Mouse (Mus musculus): Measurements from ENCODE around the gene Tuft1. TPM values are rescaled to one million over a fixed set of nuclear protein-coding genes. Genes with fewer than 3 reads are reported as not detected.
A peak's percentile ranks its signal among the peaks of the same experiment; 100 is the strongest.
"Not testable (repeated sequence)": the region's sequence is repeated elsewhere in the genome, so short reads cannot be mapped to it uniquely, and the experiment has no call there.

The Tuft1 gene
- polyA plus RNA-seq, 1 experiment from 2014 or later: 4.0 TPM

DNA sequence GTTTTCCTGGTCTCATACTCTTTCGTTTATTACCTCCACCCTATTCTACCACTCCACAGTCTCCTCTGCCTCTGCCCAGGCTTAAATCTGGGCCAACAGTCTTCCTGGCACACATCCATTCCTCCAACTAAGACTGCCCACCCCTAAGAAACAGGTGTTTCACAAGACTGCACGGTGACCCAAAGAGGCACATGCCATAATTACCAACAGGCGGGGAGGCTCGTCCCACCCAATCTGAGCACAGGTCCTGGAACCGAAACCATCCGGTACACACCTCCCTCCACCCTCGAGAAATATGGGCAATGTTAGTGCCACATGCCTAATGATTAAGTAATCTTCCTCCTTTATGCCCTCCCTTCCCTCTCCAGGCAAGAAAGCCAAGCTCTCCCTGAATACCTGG, 8.3 kb downstream of the Tuft1 start:
- Histone ChIP-seq H3K4me1 (ENCODE audit: control insufficient read depth, insufficient read depth, low read length) (peaks cover 11% of the 10 kb centered on the region), H3K27me3 (ENCODE audit: control insufficient read depth, insufficient read depth, low read length) (no peaks in the 10 kb centered on the region), H3K4me2 (ENCODE audit: low read depth, severe bottlenecking) (no peak overlapping the region), H3K27ac (replicated peaks; ENCODE audit: low read depth, low read length) (no peak overlapping the region), H3K36me3 (ENCODE audit: control insufficient read depth, insufficient read depth, low read length) (no peaks in the 10 kb centered on the region), H3K9ac (ENCODE audit: low read length) (no peak overlapping the region), H3K4me3 (ENCODE audit: low read depth, low read length) (no peak overlapping the region), H3K9me3 (ENCODE audit: control insufficient read depth, low read length) (no peaks in the 10 kb centered on the region)
- WGBS: 61% methylated on average over 7 of the region's 7 CpGs
- DNase-seq (ENCODE audit: low spot score) (no peak), ATAC-seq (ENCODE audit: insufficient number of reproducible peaks, low FRiP score, low TSS enrichment, low read depth) (no peak)

- DNase-seq (ENCODE audit: low spot score): peak; percentile 56
These were observed 9.7 kb downstream of the Tuft1 start for GRCm38 (mm10) chr3:94648755-94649590.

GRCm38 (mm10) chr3:94642495-94643162, 16.0 kb downstream of the Tuft1 start, which contains the start of gene Gm10972:
TSS of gene Gm10972 (plus strand) at chr3:94643112.
- not testable (repeated sequence) for H3K9me3 ChIP-seq (ENCODE audit: control insufficient read depth, low read length); DNase-seq (ENCODE audit: low spot score); H3K4me1 ChIP-seq (ENCODE audit: control insufficient read depth, insufficient read depth, low read length); H3K36me3 ChIP-seq (ENCODE audit: control insufficient read depth, insufficient read depth, low read length); ATAC-seq (ENCODE audit: insufficient number of reproducible peaks, low FRiP score, low TSS enrichment, low read depth); H3K9ac ChIP-seq (ENCODE audit: low read length); H3K27me3 ChIP-seq (ENCODE audit: control insufficient read depth, insufficient read depth, low read length); H3K4me2 ChIP-seq (ENCODE audit: low read depth, severe bottlenecking); H3K27ac ChIP-seq (replicated peaks; ENCODE audit: low read depth, low read length); H3K4me3 ChIP-seq (ENCODE audit: low read depth, low read length)
- WGBS: 94% methylated on average over 2 of the region's 2 CpGs

More at GRCm38 (mm10) chr3:94648755-94649590, 9.7 kb downstream of the Tuft1 start:
- WGBS: 28% methylated on average over 6 of the region's 6 CpGs
- Histone ChIP-seq H3K4me1 (ENCODE audit: control insufficient read depth, insufficient read depth, low read length) (peaks cover 11% of the 10 kb centered on the region), H3K27me3 (ENCODE audit: control insufficient read depth, insufficient read depth, low read length) (no peaks in the 10 kb centered on the region), H3K27ac (replicated peaks; ENCODE audit: low read depth, low read length) (peak overlapping the region; percentile 42; the same call in 1 of the 2 replicates), H3K4me2 (ENCODE audit: low read depth, severe bottlenecking) (no peak overlapping the region), H3K9me3 (ENCODE audit: control insufficient read depth, low read length) (no peaks in the 10 kb centered on the region), H3K36me3 (ENCODE audit: control insufficient read depth, insufficient read depth, low read length) (no peaks in the 10 kb centered on the region), H3K9ac (ENCODE audit: low read length) (no peak overlapping the region; the same call in 1 of the 2 replicates), H3K4me3 (ENCODE audit: low read depth, low read length) (no peak overlapping the region)
- peak; percentile 82 for ATAC-seq (ENCODE audit: insufficient number of reproducible peaks, low FRiP score, low TSS enrichment, low read depth)

GRCm38 (mm10) chr3:94629876-94630275, 28.8 kb downstream of the Tuft1 start:
- no peaks in the 10 kb centered on the region for H3K4me1 ChIP-seq (ENCODE audit: control insufficient read depth, insufficient read depth, low read length)
- 73% methylated on average over 3 of the region's 3 CpGs for WGBS
- H3K27me3 ChIP-seq (ENCODE audit: control insufficient read depth, insufficient read depth, low read length): no peaks in the 10 kb centered on the region
- H3K4me2 ChIP-seq (ENCODE audit: low read depth, severe bottlenecking): no peak overlapping the region
- H3K9ac ChIP-seq (ENCODE audit: low read length): no peak overlapping the region
- ATAC-seq (ENCODE audit: insufficient number of reproducible peaks, low FRiP score, low TSS enrichment, low read depth) (no peak), DNase-seq (ENCODE audit: low spot score) (no peak)
- H3K36me3 ChIP-seq (ENCODE audit: control insufficient read depth, insufficient read depth, low read length): no peaks in the 10 kb centered on the region
- H3K27ac ChIP-seq (replicated peaks; ENCODE audit: low read depth, low read length): no peak overlapping the region
- no peaks in the 10 kb centered on the region for H3K9me3 ChIP-seq (ENCODE audit: control insufficient read depth, low read length)
- no peak overlapping the region for H3K4me3 ChIP-seq (ENCODE audit: low read depth, low read length)

DNA sequence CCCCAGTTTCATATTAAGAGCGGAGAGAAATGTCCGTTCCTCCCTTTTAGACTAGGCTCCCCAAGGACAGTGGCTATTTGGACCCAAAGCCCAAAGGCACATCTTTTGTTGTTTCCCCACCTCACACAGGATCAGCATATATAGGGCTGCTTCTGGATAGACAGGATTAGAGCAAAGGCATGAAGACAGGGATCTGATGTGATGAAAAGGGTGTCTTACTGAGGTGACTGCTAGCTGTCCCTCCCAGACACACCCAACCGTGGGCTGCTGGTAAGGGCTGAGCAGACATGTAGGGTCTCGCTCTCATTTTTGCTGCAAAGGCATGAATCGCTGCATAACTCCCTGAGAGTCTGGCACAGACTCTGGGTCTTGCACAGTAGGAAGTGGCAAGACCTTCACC, 30.0 kb downstream of the Tuft1 start:
- Histone ChIP-seq H3K27ac (replicated peaks; ENCODE audit: low read depth, low read length) (no peak overlapping the region), H3K9ac (ENCODE audit: low read length) (no peak overlapping the region), H3K9me3 (ENCODE audit: control insufficient read depth, low read length) (no peaks in the 10 kb centered on the region), H3K4me1 (ENCODE audit: control insufficient read depth, insufficient read depth, low read length) (no peaks in the 10 kb centered on the region), H3K4me3 (ENCODE audit: low read depth, low read length) (no peak overlapping the region), H3K4me2 (ENCODE audit: low read depth, severe bottlenecking) (no peak overlapping the region), H3K27me3 (ENCODE audit: control insufficient read depth, insufficient read depth, low read length) (no peaks in the 10 kb centered on the region), H3K36me3 (ENCODE audit: control insufficient read depth, insufficient read depth, low read length) (no peaks in the 10 kb centered on the region)
- WGBS: 87% methylated on average over 5 of the region's 5 CpGs
- ATAC-seq (ENCODE audit: insufficient number of reproducible peaks, low FRiP score, low TSS enrichment, low read depth): no peak
- DNase-seq (ENCODE audit: low spot score): no peak

DNA sequence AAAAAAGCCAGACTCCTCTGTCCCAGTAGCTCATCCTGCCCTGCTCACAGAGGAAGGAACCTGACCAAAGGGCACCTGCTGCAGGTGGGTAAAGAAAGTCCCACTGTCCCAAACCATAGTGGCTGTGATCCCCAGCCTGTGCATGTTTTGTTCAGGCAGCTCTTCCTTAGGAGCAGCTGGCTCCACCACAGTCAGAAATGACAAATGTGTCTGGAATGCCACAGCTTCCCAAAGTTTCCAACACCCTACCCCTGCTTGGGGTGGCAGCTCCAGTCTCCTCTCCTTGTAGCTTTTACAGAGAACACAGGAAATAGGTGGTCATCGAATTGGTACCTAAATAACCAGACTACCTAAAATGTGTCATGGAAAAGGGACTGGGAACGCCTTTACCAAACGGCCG, 34.4 kb downstream of the Tuft1 start:
- Histone ChIP-seq H3K4me1 (ENCODE audit: control insufficient read depth, insufficient read depth, low read length) (no peaks in the 10 kb centered on the region), H3K9me3 (ENCODE audit: control insufficient read depth, low read length) (no peaks in the 10 kb centered on the region), H3K27ac (replicated peaks; ENCODE audit: low read depth, low read length) (no peak overlapping the region), H3K4me2 (ENCODE audit: low read depth, severe bottlenecking) (no peak overlapping the region), H3K4me3 (ENCODE audit: low read depth, low read length) (no peak overlapping the region), H3K9ac (ENCODE audit: low read length) (no peak overlapping the region), H3K36me3 (ENCODE audit: control insufficient read depth, insufficient read depth, low read length) (no peaks in the 10 kb centered on the region), H3K27me3 (ENCODE audit: control insufficient read depth, insufficient read depth, low read length) (no peaks in the 10 kb centered on the region)
- DNase-seq (ENCODE audit: low spot score) (no peak), ATAC-seq (ENCODE audit: insufficient number of reproducible peaks, low FRiP score, low TSS enrichment, low read depth) (no peak)
- WGBS: 93% methylated on average over 4 of the region's 4 CpGs

GRCm38 (mm10) chr3:94622550-94622949, 36.1 kb downstream of the Tuft1 start:
- H3K4me2 ChIP-seq (ENCODE audit: low read depth, severe bottlenecking): no peak overlapping the region
- H3K9ac ChIP-seq (ENCODE audit: low read length): no peak overlapping the region
- H3K36me3 ChIP-seq (ENCODE audit: control insufficient read depth, insufficient read depth, low read length): no peaks in the 10 kb centered on the region
- no peak overlapping the region for H3K27ac ChIP-seq (replicated peaks; ENCODE audit: low read depth, low read length)
- no peaks in the 10 kb centered on the region for H3K4me1 ChIP-seq (ENCODE audit: control insufficient read depth, insufficient read depth, low read length)
- DNase-seq (ENCODE audit: low spot score) (no peak), ATAC-seq (ENCODE audit: insufficient number of reproducible peaks, low FRiP score, low TSS enrichment, low read depth) (no peak)
- 91% methylated on average over 10 of the region's 10 CpGs for WGBS
- H3K27me3 ChIP-seq (ENCODE audit: control insufficient read depth, insufficient read depth, low read length): no peaks in the 10 kb centered on the region
- no peak overlapping the region for H3K4me3 ChIP-seq (ENCODE audit: low read depth, low read length)
- no peaks in the 10 kb centered on the region for H3K9me3 ChIP-seq (ENCODE audit: control insufficient read depth, low read length)

DNA sequence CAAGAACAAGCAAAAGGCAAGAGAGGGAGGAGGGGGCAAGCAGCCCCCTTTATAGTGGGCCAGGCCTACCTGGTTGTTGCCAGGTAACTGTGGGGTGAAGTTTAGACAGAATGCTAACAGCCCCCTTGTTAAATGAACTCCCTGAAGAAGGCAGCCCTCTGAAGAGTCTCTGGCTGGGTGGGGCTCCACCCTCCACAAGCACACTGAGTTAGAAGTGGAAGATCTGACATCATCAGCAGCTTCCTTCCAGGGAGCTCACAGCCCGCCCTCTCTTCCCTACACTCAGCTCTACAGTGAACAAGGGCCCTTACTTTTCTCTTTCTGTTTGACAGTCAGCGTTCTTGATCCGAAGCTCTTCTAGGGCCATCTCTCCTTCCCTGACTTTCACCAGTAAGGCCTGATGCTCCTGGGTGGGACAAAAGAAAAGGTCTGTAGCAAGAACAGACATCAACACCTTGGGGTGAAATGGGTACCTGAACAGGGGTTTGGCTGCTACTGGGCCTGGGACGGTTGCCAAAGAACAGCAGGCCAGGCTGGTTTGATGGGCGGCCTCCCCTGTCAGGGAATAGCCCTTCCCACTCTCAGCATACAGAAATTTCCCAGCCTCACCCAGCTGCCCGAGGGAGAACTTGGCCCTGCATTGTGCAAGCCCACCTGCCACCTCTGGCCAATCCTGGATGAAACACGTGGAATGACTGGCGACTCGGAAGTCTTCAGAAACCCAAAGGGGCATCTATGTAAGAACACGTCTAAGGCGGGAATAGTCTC, 36.7 kb downstream of the Tuft1 start:
- 87% methylated on average over 11 of the region's 11 CpGs for WGBS
- Histone ChIP-seq H3K4me1 (ENCODE audit: control insufficient read depth, insufficient read depth, low read length) (no peaks in the 10 kb centered on the region), H3K27me3 (ENCODE audit: control insufficient read depth, insufficient read depth, low read length) (no peaks in the 10 kb centered on the region), H3K36me3 (ENCODE audit: control insufficient read depth, insufficient read depth, low read length) (no peaks in the 10 kb centered on the region), H3K9me3 (ENCODE audit: control insufficient read depth, low read length) (no peaks in the 10 kb centered on the region), H3K4me3 (ENCODE audit: low read depth, low read length) (no peak overlapping the region), H3K4me2 (ENCODE audit: low read depth, severe bottlenecking) (no peak overlapping the region), H3K9ac (ENCODE audit: low read length) (no peak overlapping the region), H3K27ac (replicated peaks; ENCODE audit: low read depth, low read length) (no peak overlapping the region)
- ATAC-seq (ENCODE audit: insufficient number of reproducible peaks, low FRiP score, low TSS enrichment, low read depth): no peak
- no peak for DNase-seq (ENCODE audit: low spot score)

Data from limb, embryonic 11.5 days (tissue).